Mouse (Mus musculus): ENCODE measurements around the gene Araf. TPM values are rescaled to one million over a fixed set of nuclear protein-coding genes. Genes with fewer than 3 reads are reported as not detected.

Gene Araf
- polyA plus RNA-seq, 1 experiment from 2014 or later: 42.1 TPM

Small RNA genes within 50 kb of the gene (microRNA-seq; reads per million reads assigned to microRNA genes)
- gene Gm24824 (not detected), gene Mir5617 (not detected)

Other genes with a start within 250 kb of the Araf start
- gene Rgn, start 248.0 kb upstream of the Araf start, polyA plus RNA-seq (2015; fragmentation: Nextera tagmentation; extraction: Ambion mirVana): 203 and 206 TPM in 2 replicates
- 26.6 and 28.4 TPM in 2 replicates for gene Rbm10, start 180.3 kb upstream of the Araf start, polyA plus RNA-seq (2015; fragmentation: Nextera tagmentation; extraction: Ambion mirVana)
- 168 TPM in 2 replicates for gene Ndufb11, start 180.2 kb upstream of the Araf start, polyA plus RNA-seq (2015; fragmentation: Nextera tagmentation; extraction: Ambion mirVana)
- 95.5 and 99.1 TPM in 2 replicates for gene Uba1, start 139.5 kb upstream of the Araf start, polyA plus RNA-seq (2015; fragmentation: Nextera tagmentation; extraction: Ambion mirVana)
- 25.1 and 29.1 TPM in 2 replicates for gene Cdk16, start 109.9 kb upstream of the Araf start, polyA plus RNA-seq (2015; fragmentation: Nextera tagmentation; extraction: Ambion mirVana)
- gene Usp11, start 93.9 kb upstream of the Araf start, polyA plus RNA-seq (2015; fragmentation: Nextera tagmentation; extraction: Ambion mirVana): 5.9 and 6.7 TPM in 2 replicates
- 1.7 and 2.4 TPM in 2 replicates for gene Timp1, start 72.4 kb downstream of the Araf start, polyA plus RNA-seq (2015; fragmentation: Nextera tagmentation; extraction: Ambion mirVana)
- 0.08 TPM in 1 of 2 replicates, not detected in the other for gene Syn1, start 123.2 kb downstream of the Araf start, polyA plus RNA-seq (2015; fragmentation: Nextera tagmentation; extraction: Ambion mirVana)
- 43.6 and 48.8 TPM in 2 replicates for gene Cfp, start 133.7 kb downstream of the Araf start, polyA plus RNA-seq (2015; fragmentation: Nextera tagmentation; extraction: Ambion mirVana)
- gene Elk1, start 152.8 kb downstream of the Araf start, polyA plus RNA-seq (2015; fragmentation: Nextera tagmentation; extraction: Ambion mirVana): 2.2 and 2.3 TPM in 2 replicates
- 34.7 and 38.5 TPM in 2 replicates for gene Uxt, start 164.2 kb downstream of the Araf start, polyA plus RNA-seq (2015; fragmentation: Nextera tagmentation; extraction: Ambion mirVana)